Mouse (Mus musculus): ENCODE measurements around the gene Bud23.

DNA sequence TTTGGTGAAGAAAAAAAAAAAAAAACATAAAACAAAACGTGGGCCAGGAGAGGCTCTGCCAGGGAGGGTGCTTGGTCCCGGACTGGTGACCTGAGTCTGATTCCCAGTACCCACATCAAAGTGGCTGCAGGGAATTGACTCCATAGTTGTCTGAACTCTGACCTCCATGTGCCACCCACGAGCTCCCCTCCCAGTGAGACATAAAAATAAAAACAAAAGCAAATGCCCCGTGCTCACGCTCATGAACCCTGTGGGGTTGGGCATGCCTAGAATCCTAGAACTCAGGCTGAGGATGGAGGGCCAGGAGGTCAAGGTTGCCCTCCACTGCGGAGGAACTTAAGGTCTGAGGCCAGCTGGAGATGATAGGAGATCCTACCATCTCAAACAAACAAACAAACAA, 44.3 kb upstream of the Bud23 start:
- TF ChIP-seq CTCF (IDR thresholded peaks at IDR 0.05; ENCODE audit: low read depth, low read length) (no peak), POLR2A (IDR thresholded peaks at IDR 0.05; ENCODE audit: extremely low read depth, insufficient read depth, low read length) (no peak)

Measured in liver, adult 2 months (tissue).